ENCODE assay signal across 14 mouse cellular contexts in the genomic region with DNA sequence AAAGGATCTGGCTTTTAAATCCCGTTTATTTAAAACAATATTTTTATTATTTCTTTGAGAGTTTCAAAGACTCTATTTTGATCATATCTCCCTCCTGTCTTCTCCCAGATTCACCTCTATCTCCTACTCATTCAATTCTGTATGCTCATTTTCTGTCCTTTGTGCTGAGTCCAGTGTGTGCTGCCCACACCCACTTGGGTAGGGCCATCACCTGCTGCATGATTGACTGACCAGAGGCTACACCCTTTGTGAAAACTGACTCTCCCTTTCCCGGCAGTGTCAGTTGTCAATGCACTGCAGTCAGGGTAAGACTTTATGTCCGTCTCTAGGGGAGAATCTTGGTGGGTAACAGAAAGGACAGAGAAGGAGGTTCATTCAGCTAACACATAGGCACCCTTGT. TPM values are rescaled to one million over a fixed set of nuclear protein-coding genes. Genes with fewer than 3 reads are reported as not detected.
"Had no signal": no experiment of that assay in that cellular context is flagged by ENCODE, and none has a peak within 500 bp of the region (broad histone marks: within the 10 kb centered on the region; RNA-seq: fewer than 3 reads in every experiment).

No protein-coding gene starts in this region.

- DNase-seq: right cerebral cortex, postnatal 14 days; right cerebral cortex, postnatal 4 days; spleen, adult 18-20 months; thymus, adult 18-20 months; thymus, adult 2 months; thymus, postnatal 14 days; thymus, postnatal 25 days; thymus, postnatal 36 days; thymus, postnatal 4 days had no signal

- H3K4me3 ChIP-seq: neural tube, embryonic 12.5 days; neural tube, embryonic 13.5 days; neural tube, embryonic 15.5 days; stomach, embryonic 15.5 days had no signal

- H3K27me3 ChIP-seq: neural tube, embryonic 12.5 days; neural tube, embryonic 13.5 days; neural tube, embryonic 15.5 days; stomach, embryonic 15.5 days had no signal

- H3K9me3 ChIP-seq: neural tube, embryonic 12.5 days; neural tube, embryonic 13.5 days; neural tube, embryonic 15.5 days; stomach, embryonic 15.5 days had no signal

- H3K4me1 ChIP-seq: neural tube, embryonic 12.5 days; stomach, embryonic 15.5 days had no signal

- H3K27ac ChIP-seq: neural tube, embryonic 12.5 days; neural tube, embryonic 13.5 days; neural tube, embryonic 15.5 days; stomach, embryonic 15.5 days had no signal

- H3K36me3 ChIP-seq: neural tube, embryonic 12.5 days; neural tube, embryonic 13.5 days; neural tube, embryonic 15.5 days; stomach, embryonic 15.5 days had no signal

- H3K9ac ChIP-seq: neural tube, embryonic 12.5 days; neural tube, embryonic 13.5 days; neural tube, embryonic 15.5 days; stomach, embryonic 15.5 days had no signal

- H3K4me2 ChIP-seq: neural tube, embryonic 12.5 days; neural tube, embryonic 13.5 days; neural tube, embryonic 15.5 days; stomach, embryonic 15.5 days had no signal

RNA-seq across cellular contexts. Expression of a gene that starts 14.7 kb away (rescaled TPM):
- polyA plus RNA-seq: neural tube, embryonic 12.5 days; spleen, adult 2 months had no signal
